In the genomic region with DNA sequence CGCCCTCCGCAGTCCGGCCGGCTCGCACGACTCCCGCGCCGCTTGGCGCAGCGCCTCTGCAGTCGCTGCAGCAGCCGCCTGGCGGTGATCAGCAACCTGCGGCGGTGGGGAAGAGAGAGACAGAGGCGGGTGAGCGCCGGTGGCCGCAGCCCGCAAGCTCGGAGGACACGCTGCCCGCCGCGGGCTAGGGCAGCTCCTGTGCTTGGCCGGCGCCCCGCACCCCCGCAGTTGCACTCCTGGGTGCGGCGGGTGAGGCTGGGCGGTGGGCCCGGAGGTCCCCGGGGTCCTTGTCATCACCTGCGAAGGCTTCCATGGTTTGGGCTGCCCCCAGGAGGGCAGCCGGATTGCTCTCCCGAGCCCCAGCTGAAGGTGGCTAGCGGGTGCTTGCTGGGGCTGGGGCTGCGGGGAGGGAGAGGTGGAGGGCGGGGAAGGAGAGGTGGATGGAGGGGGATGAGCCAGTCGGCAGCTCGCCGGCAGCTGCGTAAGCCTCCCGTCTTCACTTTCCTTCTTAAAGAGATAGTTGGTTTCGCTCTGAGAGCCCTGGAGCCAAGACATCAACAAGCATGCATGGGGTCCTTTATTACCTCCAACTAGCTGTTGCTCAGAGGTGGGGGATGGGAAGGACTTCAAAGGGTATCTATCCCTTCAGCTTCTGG, we compare ENCODE assay signal across 8 mouse cellular contexts. TPM values are rescaled to one million over a fixed set of nuclear protein-coding genes. Genes with fewer than 3 reads are reported as not detected.
DNase-seq lines count a peak whose midpoint lies in the region; ATAC-seq and TF ChIP-seq lines count a peak whose summit lies in the region.

A gene (minus strand): TSS at position 435 of the 656 bp plus-strand sequence.

- DNase-seq in cerebellum, adult 18-20 months: peak; percentile 80 to 87
- DNase-seq in forebrain, postnatal 0 days: peak; percentile 80
- DNase-seq in heart, postnatal 14 days: peak; percentile 58 to 59
- peak; percentile 67 to 75 for DNase-seq in kidney, postnatal 36 days
- no peak for DNase-seq in liver, embryonic 13.5 days
- peak; percentile 16 to 18 for DNase-seq in natural killer cell, adult 2 months (ENCODE audit: low spot score in 2 of 2)

- no peaks in the 10 kb centered on the region for H3K9me3 ChIP-seq in ES-Bruce4 (replicated peaks; ENCODE audit: control insufficient read depth, insufficient read depth, low read length, poor library complexity, severe bottlenecking)
- no peaks in the 10 kb centered on the region for H3K9me3 ChIP-seq in forebrain, postnatal 0 days (ENCODE audit: low read length)
- H3K9me3 ChIP-seq in liver, embryonic 13.5 days (replicated peaks): no peaks in the 10 kb centered on the region

- ATAC-seq in forebrain, postnatal 0 days: peak; percentile 84
- no peak for ATAC-seq in liver, embryonic 13.5 days (ENCODE audit: low read depth)

- peak within 1 kb of the TSS; percentile 41; the same call in 1 of the 2 replicates for H3K9ac ChIP-seq in ES-Bruce4 (ENCODE audit: low read depth, poor library complexity, severe bottlenecking)
- peak within 1 kb of the TSS; percentile 85 for H3K9ac ChIP-seq in forebrain, postnatal 0 days
- no peak within 1 kb of the TSS for H3K9ac ChIP-seq in liver, embryonic 13.5 days

- intact Hi-C loops in heart, postnatal 14 days (cut with DNase I): no loop called here

- under 1% methylated on average over 44 of the region's 47 CpGs for WGBS in forebrain, postnatal 0 days
- under 1% methylated on average over 45 of the region's 47 CpGs for WGBS in liver, embryonic 13.5 days (ENCODE audit: insufficient replicate concordance)

- H3K27me3 ChIP-seq in ES-Bruce4 (ENCODE audit: control insufficient read depth, insufficient read depth, low read length, poor library complexity, severe bottlenecking): peaks cover 6% of the 10 kb centered on the region
- no peaks in the 10 kb centered on the region for H3K27me3 ChIP-seq in forebrain, postnatal 0 days (ENCODE audit: insufficient read depth, low read length)
- H3K27me3 ChIP-seq in liver, embryonic 13.5 days: peaks cover 55% of the 10 kb centered on the region
- H3K27me3 ChIP-seq in testis, adult 2 months (ENCODE audit: control insufficient read depth, insufficient read depth, low read length): no peaks in the 10 kb centered on the region; the same call in 1 of the 2 replicates

- TF ChIP-seq EP300 in ES-Bruce4 (IDR thresholded peaks at IDR 0.05; ENCODE audit: insufficient read depth, low read depth, low read length): no peak

- no peak for TF ChIP-seq CTCF in ES-Bruce4 (IDR thresholded peaks at IDR 0.05; ENCODE audit: low read depth, low read length)
- peak; percentile 74 for TF ChIP-seq CTCF in forebrain, postnatal 0 days (IDR thresholded peaks at IDR 0.05; ENCODE audit: low read depth)
- TF ChIP-seq CTCF in testis, adult 2 months (IDR thresholded peaks at IDR 0.05; ENCODE audit: control insufficient read depth, insufficient read depth, insufficient replicate concordance, low read depth, low read length): no peak

- peak within 1 kb of the TSS; percentile 64 for H3K4me2 ChIP-seq in forebrain, postnatal 0 days (ENCODE audit: low read depth)
- H3K4me2 ChIP-seq in liver, embryonic 13.5 days: peak within 1 kb of the TSS; percentile 68

- H3K36me3 ChIP-seq in ES-Bruce4 (ENCODE audit: control insufficient read depth, insufficient read depth, low read length, poor library complexity, severe bottlenecking): no peaks in the 10 kb centered on the region
- H3K36me3 ChIP-seq in forebrain, postnatal 0 days (ENCODE audit: insufficient read depth): no peaks in the 10 kb centered on the region
- H3K36me3 ChIP-seq in liver, embryonic 13.5 days: no peaks in the 10 kb centered on the region
- no peaks in the 10 kb centered on the region for H3K36me3 ChIP-seq in testis, adult 2 months (ENCODE audit: control insufficient read depth, insufficient read depth, low read length)

- H3K27ac ChIP-seq in ES-Bruce4 (ENCODE audit: insufficient read depth, low read length): no peak within 1 kb of the TSS
- H3K27ac ChIP-seq in forebrain, postnatal 0 days (ENCODE audit: low read depth, low read length): peak within 1 kb of the TSS; percentile 76
- no peak within 1 kb of the TSS for H3K27ac ChIP-seq in liver, embryonic 13.5 days
- H3K27ac ChIP-seq in testis, adult 2 months (ENCODE audit: control insufficient read depth, insufficient read depth, low read depth, low read length): no peak within 1 kb of the TSS

- H3K4me1 ChIP-seq in ES-Bruce4 (ENCODE audit: control insufficient read depth, insufficient read depth, low read length): no peaks in the 10 kb centered on the region
- H3K4me1 ChIP-seq in forebrain, postnatal 0 days (ENCODE audit: insufficient read depth): no peaks in the 10 kb centered on the region
- H3K4me1 ChIP-seq in liver, embryonic 13.5 days (replicated peaks): 0 out of 2 replicates have a peak, but pooled peaks cover 6% of the 10 kb centered on the region
- peaks cover 2% of the 10 kb centered on the region for H3K4me1 ChIP-seq in testis, adult 2 months (ENCODE audit: control insufficient read depth, insufficient read depth, low read length)

- H3K4me3 ChIP-seq in ES-Bruce4 (ENCODE audit: low read depth, low read length): peak within 1 kb of the TSS; percentile 63
- H3K4me3 ChIP-seq in forebrain, postnatal 0 days (ENCODE audit: low read depth, low read length): peak within 1 kb of the TSS; percentile 66
- H3K4me3 ChIP-seq in liver, embryonic 13.5 days (replicated peaks): peak within 1 kb of the TSS; percentile 52
- H3K4me3 ChIP-seq in testis, adult 2 months (ENCODE audit: control insufficient read depth, low read depth, low read length): peak within 1 kb of the TSS; percentile 26

- no peak for TF ChIP-seq POLR2A in ES-Bruce4 (IDR thresholded peaks at IDR 0.05; ENCODE audit: insufficient read depth, low read length)
- TF ChIP-seq POLR2A in testis, adult 2 months (IDR thresholded peaks at IDR 0.05; ENCODE audit: control insufficient read depth, low read depth, low read length): no peak

RNA-seq across cellular contexts. Expression of the gene that starts here (rescaled TPM):
- polyA plus RNA-seq in ES-Bruce4 (2011; ENCODE audit: insufficient read depth, insufficient read length, low read depth, missing spikeins): 0.88 and 1.5 TPM in 2 replicates
- 37.7 and 39.6 TPM in 2 replicates for total RNA-seq in forebrain, postnatal 0 days (2014; rRNA removed)
- 12.8 and 18.3 TPM in 2 replicates for polyA plus RNA-seq in forebrain, postnatal 0 days (2015; fragmentation: Nextera tagmentation; extraction: Ambion mirVana)
- 1 to 10 TPM; 3.6 to 3.7 TPM for total RNA-seq in heart, postnatal 14 days (2021)
- polyA plus RNA-seq in liver, embryonic 13.5 days (2015; fragmentation: Nextera tagmentation; extraction: Ambion mirVana): 0.06 TPM in 1 of 2 replicates, not detected in the other
- polyA plus RNA-seq in testis, adult 2 months (2012; rRNA removed): 0.05 and 0.20 TPM in 2 replicates
